Mouse (Mus musculus): Measurements from ENCODE around the gene Gm9964.

The Gm9964 gene

GRCm38 (mm10) chr11:79253542-79254390 lies 42.9 kb downstream of the Gm9964 start:
- DNase-seq, result peak; percentile 42

- DNase-seq, result no peak
These were observed 43.7 kb downstream of the Gm9964 start for GRCm38 (mm10) chr11:79252881-79253541.
